In the genomic region with DNA sequence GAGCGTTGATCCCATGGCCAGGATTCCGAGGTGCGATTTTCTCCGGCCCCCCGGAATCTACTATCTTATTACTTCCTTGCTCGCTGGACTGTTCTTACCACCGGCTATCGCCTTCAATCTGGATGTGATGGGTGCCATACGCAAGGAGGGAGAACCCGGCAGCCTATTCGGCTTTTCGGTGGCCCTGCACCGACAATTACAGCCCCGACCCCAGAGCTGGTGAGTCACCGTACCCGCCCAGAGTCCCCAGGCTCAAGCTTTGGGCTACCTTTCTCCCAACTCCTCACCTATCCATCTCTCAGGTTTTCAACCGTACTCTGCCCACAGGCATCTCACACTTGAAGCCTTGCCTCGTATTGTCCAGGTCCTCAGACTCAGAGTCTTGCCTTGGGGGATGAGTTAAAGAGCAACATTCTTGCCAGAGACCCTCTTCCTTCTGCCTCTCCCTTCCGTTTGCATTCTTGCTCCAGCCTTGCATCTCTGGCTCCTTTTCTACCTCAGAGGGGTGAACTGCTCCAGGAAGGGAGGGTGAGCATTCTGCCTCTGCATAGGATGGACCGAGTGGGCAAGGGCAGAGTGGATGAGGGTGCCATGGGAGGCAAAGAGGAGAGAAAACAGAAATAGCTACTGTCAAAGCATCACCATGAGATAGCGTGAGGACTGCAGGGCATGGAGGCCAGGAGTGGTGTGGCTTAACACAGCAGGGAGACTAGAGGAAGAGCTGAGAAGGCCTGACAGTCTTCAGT, we compare ENCODE assay signal across 8 mouse cellular contexts. TPM values are rescaled to one million over a fixed set of nuclear protein-coding genes. Genes with fewer than 3 reads are reported as not detected.
DNase-seq lines count a peak whose midpoint lies in the region; ATAC-seq lines count a peak whose summit lies in the region.

No protein-coding gene starts in this region.

- H3K9me3 ChIP-seq in kidney, embryonic 16.5 days (ENCODE audit: low read length) = no peaks in the 10 kb centered on the region
- no peaks in the 10 kb centered on the region for H3K9me3 ChIP-seq in hindbrain, embryonic 12.5 days (replicated peaks)
- no peaks in the 10 kb centered on the region for H3K9me3 ChIP-seq in midbrain, embryonic 14.5 days (ENCODE audit: control insufficient read depth, low read length)

- H3K9ac ChIP-seq in kidney, embryonic 16.5 days (replicated peaks; ENCODE audit: low read length) = peak overlapping the region; percentile 35; the same call in 1 of the 2 replicates
- H3K9ac ChIP-seq in hindbrain, embryonic 12.5 days = peak overlapping the region; percentile 51
- peak overlapping the region; percentile 44 for H3K9ac ChIP-seq in midbrain, embryonic 14.5 days (replicated peaks; ENCODE audit: low read length)

- no peak overlapping the region for H3K27ac ChIP-seq in kidney, embryonic 16.5 days (ENCODE audit: low read length)
- no peak overlapping the region for H3K27ac ChIP-seq in hindbrain, embryonic 12.5 days
- H3K27ac ChIP-seq in midbrain, embryonic 14.5 days (replicated peaks; ENCODE audit: low read depth, low read length) = no peak overlapping the region

- peak overlapping the region; percentile 85 for H3K4me2 ChIP-seq in kidney, embryonic 16.5 days (replicated peaks; ENCODE audit: low read depth, low read length)
- peak overlapping the region; percentile 62 for H3K4me2 ChIP-seq in hindbrain, embryonic 12.5 days (replicated peaks)
- H3K4me2 ChIP-seq in midbrain, embryonic 14.5 days (ENCODE audit: low read length) = peak overlapping the region; percentile 84

- ATAC-seq in kidney, embryonic 16.5 days (ENCODE audit: low FRiP score, low TSS enrichment) = peak; percentile 27; the same call in 1 of the 2 replicates
- ATAC-seq in hindbrain, embryonic 12.5 days (ENCODE audit: low FRiP score) = peak; percentile 6; the same call in 1 of the 2 replicates
- ATAC-seq in midbrain, embryonic 14.5 days (ENCODE audit: low FRiP score, low TSS enrichment) = no peak

- H3K36me3 ChIP-seq in kidney, embryonic 16.5 days (ENCODE audit: insufficient read depth, low read length) = no peaks in the 10 kb centered on the region
- H3K36me3 ChIP-seq in hindbrain, embryonic 12.5 days = no peaks in the 10 kb centered on the region
- H3K36me3 ChIP-seq in midbrain, embryonic 14.5 days (ENCODE audit: control insufficient read depth, insufficient read depth, low read length) = no peaks in the 10 kb centered on the region

- intact Hi-C loops in gastrocnemius, postnatal 36 days (cut with DNase I) = no loop called here

- WGBS in kidney, embryonic 16.5 days = 2% methylated on average over 21 of the region's 21 CpGs
- WGBS in hindbrain, embryonic 12.5 days = 5% methylated on average over 21 of the region's 21 CpGs
- 2% methylated on average over 21 of the region's 21 CpGs for WGBS in midbrain, embryonic 14.5 days

- no peak for DNase-seq in kidney, adult 18-20 months
- peak; percentile 43 to 55 for DNase-seq in cerebellum, postnatal 14 days
- peak; percentile 21 for DNase-seq in midbrain, embryonic 14.5 days
- no peak for DNase-seq in left cerebral cortex, adult 8-10 months (ENCODE audit: low spot score in 2 of 2)
- DNase-seq in gastrocnemius, postnatal 4 days (ENCODE audit: low spot score in 2 of 2) = no peak
- DNase-seq in gastrocnemius, postnatal 36 days = no peak

- H3K27me3 ChIP-seq in kidney, embryonic 16.5 days (ENCODE audit: insufficient read depth, low read length) = peaks cover 50% of the 10 kb centered on the region
- peaks cover 70% of the 10 kb centered on the region for H3K27me3 ChIP-seq in hindbrain, embryonic 12.5 days
- peaks cover 45% of the 10 kb centered on the region for H3K27me3 ChIP-seq in midbrain, embryonic 14.5 days (ENCODE audit: control insufficient read depth, insufficient read depth, low read length)

- peak overlapping the region; percentile 51 for H3K4me3 ChIP-seq in kidney, embryonic 16.5 days (ENCODE audit: low read length)
- peak overlapping the region; percentile 39 for H3K4me3 ChIP-seq in hindbrain, embryonic 12.5 days
- peak overlapping the region; percentile 40 for H3K4me3 ChIP-seq in midbrain, embryonic 14.5 days (replicated peaks; ENCODE audit: low read depth, low read length)

- H3K4me1 ChIP-seq in kidney, embryonic 16.5 days (ENCODE audit: insufficient read depth, low read length) = peaks cover 10% of the 10 kb centered on the region
- H3K4me1 ChIP-seq in hindbrain, embryonic 12.5 days = peaks cover 12% of the 10 kb centered on the region
- H3K4me1 ChIP-seq in midbrain, embryonic 14.5 days (ENCODE audit: control insufficient read depth, insufficient read depth, low read length) = peaks cover 7% of the 10 kb centered on the region

RNA-seq across cellular contexts. Expression of gene Itga7, which starts 0.5 kb away (rescaled TPM):
- 3.9 and 4.0 TPM in 2 replicates for polyA plus RNA-seq in kidney, embryonic 16.5 days (2015; fragmentation: Nextera tagmentation; extraction: Ambion mirVana)
- 3.6 and 4.4 TPM in 2 replicates for polyA plus RNA-seq in hindbrain, embryonic 12.5 days (2016; fragmentation: Nextera tagmentation; extraction: Ambion mirVana)
- polyA plus RNA-seq in midbrain, embryonic 14.5 days (2014; fragmentation: Nextera tagmentation; extraction: Ambion mirVana) = 3.4 and 4.9 TPM in 2 replicates
- 10 to 100 TPM; 12.6 to 15.5 (median 13.9) TPM for total RNA-seq in left cerebral cortex, adult 8-10 months (2022)
- 100 to 1,000 TPM; 148 to 157 TPM for total RNA-seq in gastrocnemius, postnatal 4 days (2021)
- 10 to 100 TPM; 47.9 to 60.1 TPM for total RNA-seq in gastrocnemius, postnatal 36 days (2021)

RNA-seq across cellular contexts. Expression of gene Bloc1s1, which starts 10.3 kb away (rescaled TPM):
- 227 and 234 TPM in 2 replicates for polyA plus RNA-seq in kidney, embryonic 16.5 days (2015; fragmentation: Nextera tagmentation; extraction: Ambion mirVana)
- polyA plus RNA-seq in hindbrain, embryonic 12.5 days (2016; fragmentation: Nextera tagmentation; extraction: Ambion mirVana) = 210 and 235 TPM in 2 replicates
- polyA plus RNA-seq in midbrain, embryonic 14.5 days (2014; fragmentation: Nextera tagmentation; extraction: Ambion mirVana) = 249 and 282 TPM in 2 replicates
- total RNA-seq in left cerebral cortex, adult 8-10 months (2022) = 100 to 1,000 TPM in 1 of 4 experiments, 10 to 100 TPM in 3; 83.3 to 106 (median 89.5) TPM
- 100 to 1,000 TPM; 218 to 231 TPM for total RNA-seq in gastrocnemius, postnatal 4 days (2021)
- 100 to 1,000 TPM; 146 to 165 TPM for total RNA-seq in gastrocnemius, postnatal 36 days (2021)

RNA-seq across cellular contexts. Expression of gene Rdh5, which starts 11.5 kb away (rescaled TPM):
- polyA plus RNA-seq in kidney, embryonic 16.5 days (2015; fragmentation: Nextera tagmentation; extraction: Ambion mirVana) = 17.7 and 20.5 TPM in 2 replicates
- 11.3 and 15.7 TPM in 2 replicates for polyA plus RNA-seq in hindbrain, embryonic 12.5 days (2016; fragmentation: Nextera tagmentation; extraction: Ambion mirVana)
- 11.6 and 15.2 TPM in 2 replicates for polyA plus RNA-seq in midbrain, embryonic 14.5 days (2014; fragmentation: Nextera tagmentation; extraction: Ambion mirVana)
- 10 to 100 TPM in 2 of 4 experiments, 1 to 10 TPM in 2; 5.0 to 12.3 (median 8.9) TPM for total RNA-seq in left cerebral cortex, adult 8-10 months (2022)
- 10 to 100 TPM; 11.7 to 12.1 TPM for total RNA-seq in gastrocnemius, postnatal 4 days (2021)
- total RNA-seq in gastrocnemius, postnatal 36 days (2021) = 1 to 10 TPM; 3.5 to 4.1 TPM

RNA-seq across cellular contexts. Expression of gene Mettl7b, which starts 26.6 kb away (rescaled TPM):
- 12.0 and 17.1 TPM in 2 replicates for polyA plus RNA-seq in kidney, embryonic 16.5 days (2015; fragmentation: Nextera tagmentation; extraction: Ambion mirVana)
- polyA plus RNA-seq in hindbrain, embryonic 12.5 days (2016; fragmentation: Nextera tagmentation; extraction: Ambion mirVana) = not detected in 2 replicates
- polyA plus RNA-seq in midbrain, embryonic 14.5 days (2014; fragmentation: Nextera tagmentation; extraction: Ambion mirVana) = not detected in 2 replicates
- not detected for total RNA-seq in left cerebral cortex, adult 8-10 months (2022)
- total RNA-seq in gastrocnemius, postnatal 4 days (2021) = under 1 TPM in 1 of 2 experiments, not detected in 1; 0.73 TPM
- under 1 TPM in 1 of 2 experiments, not detected in 1; 0.28 TPM for total RNA-seq in gastrocnemius, postnatal 36 days (2021)

RNA-seq across cellular contexts. Expression of gene Cd63, which starts 33.4 kb away (rescaled TPM):
- polyA plus RNA-seq in kidney, embryonic 16.5 days (2015; fragmentation: Nextera tagmentation; extraction: Ambion mirVana) = 775 and 850 TPM in 2 replicates
- polyA plus RNA-seq in hindbrain, embryonic 12.5 days (2016; fragmentation: Nextera tagmentation; extraction: Ambion mirVana) = 258 and 273 TPM in 2 replicates
- polyA plus RNA-seq in midbrain, embryonic 14.5 days (2014; fragmentation: Nextera tagmentation; extraction: Ambion mirVana) = 120 and 138 TPM in 2 replicates
- 100 to 1,000 TPM in 2 of 4 experiments, 10 to 100 TPM in 2; 67.2 to 139 (median 94.1) TPM for total RNA-seq in left cerebral cortex, adult 8-10 months (2022)
- total RNA-seq in gastrocnemius, postnatal 4 days (2021) = 100 to 1,000 TPM; 311 to 352 TPM
- 100 to 1,000 TPM in 1 of 2 experiments, 10 to 100 TPM in 1; 94.8 to 103 TPM for total RNA-seq in gastrocnemius, postnatal 36 days (2021)

Comparison
In these comparisons a context has a peak if more than half of its experiments do, and no peak if none do; other contexts are left out.
1. DNase-seq: peak in cerebellum, postnatal 14 days (2 of 2) and midbrain, embryonic 14.5 days (single experiment); none in kidney, adult 18-20 months (single experiment), left cerebral cortex, adult 8-10 months (0 of 2), gastrocnemius, postnatal 4 days (0 of 2) and gastrocnemius, postnatal 36 days (0 of 2).
2. Peak in every context shown above with its lines, with median percentiles within 50 percentile points of each other: H3K4me2 ChIP-seq, H3K4me3 ChIP-seq and H3K9ac ChIP-seq.